Mouse (Mus musculus) adipocyte (in vitro differentiated cells): ENCODE data around the gene Cog4.
"Not testable (repeated sequence)": the region's sequence is repeated elsewhere in the genome, so short reads cannot be mapped to it uniquely, and the experiment has no call there.

Source experiments
- DNase-seq: peaks from one replicate; pipeline ENCODE4 v3.0.0-alpha.2; 2016; ENCODE audit warnings: low spot score

The Cog4 gene

DNA sequence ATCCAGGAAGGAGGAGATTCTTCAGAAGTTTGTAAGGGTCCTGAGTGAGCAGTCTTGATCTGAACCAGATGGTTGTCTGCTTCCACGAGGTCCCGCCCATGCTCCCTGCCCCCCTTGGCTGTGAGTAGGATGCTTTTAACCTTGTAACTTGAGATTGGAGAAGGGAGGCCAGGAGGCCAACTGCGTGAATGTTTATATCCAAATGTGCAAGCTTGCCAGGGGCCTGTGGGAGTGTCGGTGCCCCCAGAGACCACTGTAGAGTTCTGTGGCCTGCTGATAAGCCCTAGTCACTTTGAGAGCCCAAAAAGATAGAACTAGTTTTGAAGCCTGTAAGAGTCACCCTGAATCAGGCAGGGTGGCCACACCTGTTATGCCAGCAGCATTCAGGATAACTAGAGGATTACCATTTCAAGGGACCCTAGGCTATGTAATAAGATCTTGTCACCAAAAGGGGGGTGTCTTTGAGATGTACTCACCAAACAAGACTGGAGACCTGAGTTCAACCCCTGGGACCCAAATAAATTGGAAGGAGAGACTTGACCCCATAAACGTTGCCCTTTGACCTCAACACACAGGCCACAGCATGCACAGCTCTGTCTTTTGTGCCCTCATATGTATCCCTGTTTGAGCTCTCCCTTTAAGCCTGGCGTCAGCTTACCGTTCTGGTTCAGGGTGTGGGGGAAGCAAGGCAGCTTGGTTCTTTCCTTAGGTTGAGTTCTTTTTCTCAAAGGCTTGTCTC, 75.3 kb downstream of the Cog4 start:
- DNase-seq: peak; percentile 66

- DNase-seq: no peak
These were observed 79.3 kb downstream of the Cog4 start for GRCm38 (mm10) chr8:110925691-110926140.

DNA sequence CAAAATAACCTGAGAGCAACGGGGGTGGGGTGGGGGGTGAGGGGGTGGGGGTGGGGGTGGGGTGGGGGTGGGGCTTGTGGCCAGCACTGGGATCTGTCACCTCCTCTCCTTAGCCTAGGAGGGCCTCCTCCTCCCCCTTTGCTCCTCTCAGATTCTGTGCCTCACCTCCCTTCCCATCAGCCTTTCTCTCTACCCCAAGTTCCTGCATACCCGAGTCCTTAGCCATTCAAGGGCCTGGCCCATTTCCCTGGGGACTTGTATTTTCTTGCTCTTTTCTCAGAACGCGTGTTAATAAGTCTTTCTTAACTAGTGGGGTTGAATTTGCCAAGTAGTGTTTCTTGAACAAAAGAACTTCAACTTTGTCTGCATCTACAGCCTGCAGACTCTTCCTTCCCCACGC, 80.3 kb downstream of the Cog4 start:
- DNase-seq: peak; percentile 71

DNA sequence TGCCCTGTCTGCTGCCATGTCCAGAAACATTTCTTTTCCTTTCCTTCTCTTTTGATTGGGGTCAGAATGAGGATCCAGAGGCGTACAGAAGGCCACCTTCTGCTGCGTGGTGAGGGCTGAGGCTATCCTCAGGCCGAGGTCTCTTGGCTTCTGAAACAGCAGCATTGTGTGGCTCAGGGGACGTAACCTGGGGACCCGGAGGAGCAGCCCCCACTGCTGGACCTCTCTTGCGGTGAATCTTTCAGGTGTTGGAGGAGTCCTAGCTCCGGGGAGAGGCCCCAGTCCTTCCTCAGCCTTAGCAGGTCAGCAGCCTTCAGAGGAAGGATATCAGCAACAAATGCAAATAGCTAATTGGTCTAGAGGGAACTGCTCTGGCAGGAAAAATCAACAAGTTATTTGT, 82.0 kb downstream of the Cog4 start:
- no peak for DNase-seq

- DNase-seq: no peak
These were observed 82.7 kb downstream of the Cog4 start for GRCm38 (mm10) chr8:110929066-110929465.

GRCm38 (mm10) chr8:110929672-110930071, 83.3 kb downstream of the Cog4 start:
- not testable (repeated sequence) for DNase-seq

GRCm38 (mm10) chr8:110931176-110931939, 85.0 kb downstream of the Cog4 start:
- DNase-seq: peak; percentile 75
